Mouse (Mus musculus): ENCODE results near the gene Dlg2.

The Dlg2 gene

GRCm38 (mm10) chr7:91383873-91384272, 907.4 kb downstream of the Dlg2 start:
- ChIA-PET CTCF (no interaction called here), POLR2A (no interaction called here)

- POLR2A ChIA-PET: no interaction called here
- CTCF ChIA-PET: no interaction called here
Observed at GRCm38 (mm10) chr7:91389272-91389671, 912.8 kb downstream of the Dlg2 start.

- POLR2A ChIA-PET: no interaction called here
Observed at GRCm38 (mm10) chr7:91397827-91398226, 921.4 kb downstream of the Dlg2 start.

GRCm38 (mm10) chr7:91412109-91412508, 935.6 kb downstream of the Dlg2 start:
- ChIA-PET POLR2A (no interaction called here), CTCF (interaction anchor here in 1 of 4 experiments (0.6 to 0.7 kb wide), 2 partner anchors 846 to 1298 kb away, joined by 8 to 9 read pairs; no protein-coding TSS in a partner anchor)

More at GRCm38 (mm10) chr7:91397827-91398226, 921.4 kb downstream of the Dlg2 start:
- CTCF ChIA-PET: no interaction called here

GRCm38 (mm10) chr7:91414150-91414549, 937.7 kb downstream of the Dlg2 start:
- POLR2A ChIA-PET: no interaction called here
- CTCF ChIA-PET: no interaction called here

- CTCF ChIA-PET: no interaction called here
- POLR2A ChIA-PET: no interaction called here
Observed at GRCm38 (mm10) chr7:91414749-91415148, 938.3 kb downstream of the Dlg2 start.

- POLR2A ChIA-PET: no interaction called here
- CTCF ChIA-PET: no interaction called here
Observed at GRCm38 (mm10) chr7:91420215-91420614, 943.7 kb downstream of the Dlg2 start.

GRCm38 (mm10) chr7:91423784-91424183, 947.3 kb downstream of the Dlg2 start:
- POLR2A ChIA-PET: no interaction called here
- CTCF ChIA-PET: no interaction called here

- ChIA-PET CTCF (no interaction called here), POLR2A (no interaction called here)
Observed at GRCm38 (mm10) chr7:91429712-91430275, 953.3 kb downstream of the Dlg2 start.

GRCm38 (mm10) chr7:91431594-91432240, 955.2 kb downstream of the Dlg2 start:
- ChIA-PET CTCF (interaction anchor here (0.6 to 1.5 kb wide), 11 partner anchors 9 to 1152 kb away, joined by 3 to 5 read pairs (median 3); partner anchors contain the start of gene Ccdc89 (in 1 of the 4)), POLR2A (interaction anchor here in 2 of 4 experiments (0.6 to 1.0 kb wide), 2 partner anchors 10 to 1171 kb away, joined by 3 read pairs; no protein-coding TSS in a partner anchor)

GRCm38 (mm10) chr7:91432563-91432962, 956.1 kb downstream of the Dlg2 start:
- CTCF ChIA-PET: interaction anchor here in 3 of 4 experiments (0.5 to 1.5 kb wide), 8 partner anchors 8 to 1006 kb away, joined by 3 to 5 read pairs (median 3); partner anchors contain the start of gene Ccdc89 (in 1 of the 3)
- POLR2A ChIA-PET: interaction anchor here in 2 of 4 experiments (0.6 to 1.0 kb wide), 2 partner anchors 9 to 1172 kb away, joined by 3 read pairs; no protein-coding TSS in a partner anchor

GRCm38 (mm10) chr7:91434739-91435138, 958.3 kb downstream of the Dlg2 start:
- CTCF ChIA-PET: no interaction called here
- POLR2A ChIA-PET: no interaction called here

GRCm38 (mm10) chr7:91440326-91440725, 963.9 kb downstream of the Dlg2 start:
- ChIA-PET CTCF (interaction anchor here in 2 of 4 experiments (1.0 to 1.3 kb wide), 2 partner anchors 8 to 17 kb away, joined by 5 to 7 read pairs; no protein-coding TSS in a partner anchor), POLR2A (no interaction called here)

- CTCF ChIA-PET: interaction anchor here in 3 of 4 experiments (0.6 to 1.3 kb wide), 4 partner anchors 11 to 1972 kb away, joined by 3 to 4 read pairs (median 4); no protein-coding TSS in a partner anchor
- POLR2A ChIA-PET: interaction anchor here in 2 of 4 experiments (0.7 to 0.9 kb wide), 2 partner anchors 11 to 19 kb away, joined by 3 to 4 read pairs; no protein-coding TSS in a partner anchor
Observed at GRCm38 (mm10) chr7:91442447-91443376, 966.2 kb downstream of the Dlg2 start.

- ChIA-PET POLR2A (no interaction called here), CTCF (interaction anchor here in 1 of 4 experiments (1.2 to 1.3 kb wide), 2 partner anchors 12 to 14 kb away, joined by 4 read pairs; no protein-coding TSS in a partner anchor)
Observed at GRCm38 (mm10) chr7:91443377-91443714, 966.9 kb downstream of the Dlg2 start.

GRCm38 (mm10) chr7:91443913-91444312, 967.4 kb downstream of the Dlg2 start:
- CTCF ChIA-PET: interaction anchor here in 1 of 4 experiments (0.6 kb wide), 1 partner anchor 1989 kb away, joined by 4 read pairs; no protein-coding TSS in a partner anchor
- POLR2A ChIA-PET: no interaction called here

- ChIA-PET CTCF (interaction anchor here in 1 of 4 experiments (0.6 kb wide), 1 partner anchor 1187 kb away, joined by 3 read pairs; no protein-coding TSS in a partner anchor), POLR2A (interaction anchor here in 1 of 4 experiments (0.5 kb wide), 1 partner anchor 1314 kb away, joined by 3 read pairs; no protein-coding TSS in a partner anchor)
Observed at GRCm38 (mm10) chr7:91444728-91445127, 968.3 kb downstream of the Dlg2 start.

- CTCF ChIA-PET: interaction anchor here (0.6 to 1.7 kb wide), 11 partner anchors 11 to 637 kb away, joined by 3 to 7 read pairs (median 4); no protein-coding TSS in a partner anchor
- POLR2A ChIA-PET: no interaction called here
Observed at GRCm38 (mm10) chr7:91456796-91457195, 980.3 kb downstream of the Dlg2 start.

- CTCF ChIA-PET: interaction anchor here (0.6 to 1.7 kb wide), 17 partner anchors 11 to 1285 kb away, joined by 3 to 8 read pairs (median 4); no protein-coding TSS in a partner anchor
Observed at GRCm38 (mm10) chr7:91457207-91457606, 980.7 kb downstream of the Dlg2 start.

More at GRCm38 (mm10) chr7:91457207-91457606, 980.7 kb downstream of the Dlg2 start:
- POLR2A ChIA-PET: no interaction called here

Measured in embryonic stem cell, embryonic (primary cell).